Mouse (Mus musculus) brain, embryonic 14.5 days (tissue): ENCODE results near the gene Ctnna2.

Source experiments
- CTCF ChIP-seq: fragments of 200-500 bp; IDR thresholded peaks from 2 replicates; pipeline ENCODE4 v1.5.1; 2012; ENCODE audit warnings: inconsistent platforms, mild to moderate bottlenecking, moderate library complexity, borderline replicate concordance; ENCODE audit not compliant: insufficient read depth, insufficient read length; ENCODE audit errors: extremely low read depth
- POLR2A ChIP-seq: fragments of 200-500 bp; IDR thresholded peaks from 2 replicates; pipeline ENCODE4 v1.6.1; 2012; ENCODE audit warnings: mild to moderate bottlenecking, inconsistent platforms, borderline replicate concordance; ENCODE audit not compliant: poor library complexity, insufficient read depth, insufficient read length, severe bottlenecking; ENCODE audit errors: extremely low read depth

GRCm38 (mm10) chr6:77687173-77687572 is 292.3 kb downstream of the Ctnna2 start:
- TF ChIP-seq CTCF (no peak), POLR2A (no peak)
